Mouse (Mus musculus) midbrain, embryonic 16.5 days (tissue): ENCODE measurements at regions not wholly inside any gene's neighbourhood (a gene's known extent, or its start where the extent isn't known, plus 50 kb on each side); places are given as distances from the start of the nearest gene placed in this dataset.

Experiments used
- ATAC-seq: fragments of 200-750 bp; cut with Nextera tagmentation; 2 replicates; pipeline ENCODE4 v1.8.0; 2017; ENCODE audit warnings: moderate TSS enrichment
- H3K27ac ChIP-seq: fragments of 300-500 bp; sonication (generic); 2 replicates; pipeline ENCODE4 v1.5.1; 2014; ENCODE audit warnings: mild to moderate bottlenecking, low read length, mixed read lengths
- H3K27me3 ChIP-seq: fragments of 300-500 bp; sonication (generic); 2 replicates; pipeline ENCODE4 v1.6.1; 2014; ENCODE audit warnings: low read depth, low read length, mixed read lengths; ENCODE audit not compliant: control insufficient read depth, insufficient read depth
- H3K36me3 ChIP-seq: fragments of 300-500 bp; sonication (generic); 2 replicates; pipeline ENCODE4 v1.6.1; 2014; ENCODE audit warnings: mild to moderate bottlenecking, low read length, moderate library complexity, mixed read lengths; ENCODE audit not compliant: control insufficient read depth, insufficient read depth
- H3K4me1 ChIP-seq: fragments of 300-500 bp; sonication (generic); 2 replicates; pipeline ENCODE4 v1.6.1; 2014; ENCODE audit warnings: mild to moderate bottlenecking, low read length, mixed read lengths; ENCODE audit not compliant: control insufficient read depth, insufficient read depth
- H3K4me2 ChIP-seq: fragments of 300-500 bp; sonication (generic); 2 replicates; pipeline ENCODE4 v1.6.1; 2014; ENCODE audit warnings: mild to moderate bottlenecking, low read length, mixed read lengths
- H3K4me3 ChIP-seq: fragments of 300-500 bp; sonication (generic); 2 replicates; pipeline ENCODE4 v1.5.1; 2014; ENCODE audit warnings: low read depth, mild to moderate bottlenecking, low read length, moderate library complexity, mixed read lengths
- H3K9ac ChIP-seq: fragments of 300-500 bp; sonication (generic); 2 replicates; pipeline ENCODE4 v1.6.1; 2014; ENCODE audit warnings: low read depth, low read length, mixed read lengths
- H3K9me3 ChIP-seq: fragments of 300-500 bp; sonication (generic); replicated peaks from 2 replicates; pipeline ENCODE4 v1.6.1; 2014; ENCODE audit warnings: mild to moderate bottlenecking, low read length, mixed read lengths; ENCODE audit not compliant: control insufficient read depth, poor library complexity, severe bottlenecking
- WGBS: fragments of 180-500 bp; shearing (Covaris S2); extraction: QIAGEN DNeasy Blood & Tissue Kit; methylation state at CpG from one replicate; pipeline ENCODE4 v1.1.7; 2014; 5-methylcytosine and 5-hydroxymethylcytosine counted together

DNA sequence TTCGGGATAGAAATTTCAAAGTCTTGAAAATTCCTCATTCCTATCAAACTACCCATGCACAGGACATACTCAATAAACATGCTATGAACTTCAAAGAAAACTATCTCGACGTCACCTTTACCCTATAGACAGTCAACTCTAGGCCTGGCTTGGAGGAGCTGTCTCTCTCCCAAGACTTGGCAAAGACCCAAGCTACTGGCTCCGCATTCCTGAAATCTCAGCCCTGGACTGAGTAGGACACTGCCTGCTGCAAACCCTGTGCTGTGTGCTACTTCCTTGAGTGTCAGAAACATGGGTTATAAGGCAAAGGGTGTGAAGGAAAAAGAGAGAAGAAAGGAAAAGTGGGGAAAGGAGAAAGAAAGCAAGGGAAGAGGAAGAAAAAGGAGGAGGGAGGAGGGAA, 296.6 kb upstream of the Zfp462 start:
- no peaks in the 10 kb centered on the region for H3K27me3 ChIP-seq
- H3K9ac ChIP-seq: no peak overlapping the region
- ATAC-seq: no peak
- no peaks in the 10 kb centered on the region for H3K9me3 ChIP-seq
- H3K4me1 ChIP-seq: peaks cover 30% of the 10 kb centered on the region
- no peak overlapping the region for H3K4me3 ChIP-seq
- WGBS: 79% methylated on average over 4 of the region's 4 CpGs
- no peak overlapping the region for H3K4me2 ChIP-seq
- no peak overlapping the region for H3K27ac ChIP-seq
- H3K36me3 ChIP-seq: no peaks in the 10 kb centered on the region

DNA sequence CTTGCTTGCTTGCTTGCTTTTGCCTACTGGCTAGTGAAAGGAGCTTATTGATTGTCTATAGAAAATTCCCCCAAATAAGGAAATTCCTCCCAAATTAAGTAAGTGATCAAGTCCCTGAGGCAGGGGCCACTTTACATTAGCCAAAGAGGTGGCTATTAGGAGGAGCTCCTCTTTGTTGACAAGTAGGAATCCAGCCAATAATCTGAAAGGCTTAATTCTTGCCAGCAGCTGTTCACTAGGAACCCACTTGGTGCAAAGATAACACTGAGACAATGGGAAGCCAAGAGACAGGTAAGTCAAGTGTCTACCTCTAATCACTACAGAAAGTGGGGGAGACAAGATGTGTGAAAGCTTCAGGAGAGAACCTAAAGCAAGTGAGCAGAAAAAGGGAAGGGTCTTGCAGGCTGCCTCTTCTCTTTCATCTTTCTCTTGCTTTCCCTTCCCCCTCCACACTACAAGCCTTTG, 293.2 kb upstream of the Zfp462 start:
- Histone ChIP-seq H3K9ac (peak overlapping the region; percentile 31; the same call in 1 of the 2 replicates), H3K36me3 (no peaks in the 10 kb centered on the region), H3K4me2 (no peak overlapping the region), H3K27ac (peak overlapping the region; percentile 85), H3K4me3 (no peak overlapping the region), H3K4me1 (peaks cover 22% of the 10 kb centered on the region), H3K27me3 (no peaks in the 10 kb centered on the region), H3K9me3 (no peaks in the 10 kb centered on the region)
- peak; percentile 2; the same call in 1 of the 2 replicates for ATAC-seq

DNA sequence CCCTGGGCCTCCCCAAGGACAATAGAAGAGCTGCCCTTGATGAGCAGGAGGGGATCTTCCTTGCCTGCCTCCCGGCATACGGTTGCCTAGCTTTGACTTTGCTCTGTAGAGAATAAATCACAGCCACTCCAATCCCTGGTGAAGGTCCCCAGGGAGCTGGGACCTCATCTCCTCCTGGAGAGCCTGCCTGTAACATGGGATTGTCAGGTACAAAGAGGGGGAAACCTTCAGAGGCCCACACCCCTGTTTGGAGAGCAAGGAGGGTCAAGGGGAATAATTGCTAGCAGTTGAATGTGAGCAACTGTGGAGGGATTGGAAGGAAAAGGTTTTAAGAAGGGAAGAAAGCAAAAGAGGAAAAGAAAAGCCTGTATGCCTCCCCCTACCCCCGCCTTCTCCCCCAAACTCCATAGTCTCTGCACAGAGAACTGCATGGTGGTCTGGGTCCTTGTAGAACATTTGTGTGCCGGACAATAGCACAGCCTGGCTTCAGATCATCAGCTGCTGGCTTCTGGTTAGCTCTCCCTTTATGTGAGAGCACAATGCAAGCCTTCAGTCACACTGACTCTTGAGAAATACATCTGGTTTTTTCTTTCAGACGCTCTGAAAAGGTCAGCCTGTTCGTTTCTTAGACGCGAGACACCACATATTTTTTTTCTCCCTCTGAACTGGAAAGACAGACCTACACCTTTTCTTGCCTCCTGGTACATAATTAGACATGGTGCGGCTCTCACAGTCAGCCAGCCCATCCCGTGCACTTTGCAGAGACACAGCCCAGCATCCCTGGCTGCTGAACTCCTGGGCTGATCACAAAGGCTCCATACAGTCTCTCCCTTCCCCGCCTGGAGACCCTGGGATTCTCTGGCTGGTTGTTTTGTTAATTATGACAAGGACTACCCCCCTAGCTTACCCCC, 292.5 kb upstream of the Zfp462 start:
- Histone ChIP-seq H3K27ac (peak overlapping the region; percentile 85), H3K27me3 (no peaks in the 10 kb centered on the region), H3K4me3 (no peak overlapping the region), H3K4me2 (peak overlapping the region; percentile 37), H3K9ac (peak overlapping the region; percentile 39), H3K36me3 (no peaks in the 10 kb centered on the region), H3K9me3 (no peaks in the 10 kb centered on the region), H3K4me1 (peaks cover 19% of the 10 kb centered on the region)
- 7% methylated on average over 11 of the region's 11 CpGs for WGBS
- peak; percentile 94 for ATAC-seq

DNA sequence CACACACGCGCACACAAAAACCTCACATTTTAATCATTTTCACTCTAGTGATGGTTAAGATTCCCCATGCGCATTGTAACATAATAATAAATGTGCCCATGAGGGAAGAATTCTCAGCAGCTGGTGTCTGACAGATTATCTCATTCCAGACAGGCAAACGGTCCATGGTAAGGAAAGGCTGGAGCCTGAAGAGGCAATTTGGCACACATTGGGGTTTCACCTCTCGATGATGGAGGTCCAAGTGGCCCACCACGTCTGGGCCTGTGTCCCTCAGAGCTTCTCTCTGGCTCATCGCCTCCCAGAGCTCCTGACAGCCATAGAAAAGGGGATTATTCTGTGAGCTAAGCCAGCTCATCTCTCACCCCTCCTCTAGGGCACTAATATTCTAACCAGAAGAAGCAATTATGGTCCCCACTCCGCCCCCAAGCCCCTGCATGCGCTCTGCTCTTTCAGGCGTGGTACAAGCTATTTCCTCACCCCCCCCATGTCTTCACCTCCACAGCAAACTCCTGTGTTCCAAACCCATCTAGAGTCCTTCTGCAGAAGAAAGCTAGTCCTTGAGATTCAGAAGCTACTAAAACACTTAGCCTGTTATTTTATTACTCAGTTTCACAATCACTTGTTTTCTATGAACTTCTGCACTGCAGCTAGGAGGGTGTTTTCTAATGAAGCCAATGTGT, 291.6 kb upstream of the Zfp462 start:
- Histone ChIP-seq H3K9me3 (no peaks in the 10 kb centered on the region), H3K27ac (peak overlapping the region; percentile 85), H3K4me1 (peaks cover 19% of the 10 kb centered on the region), H3K36me3 (no peaks in the 10 kb centered on the region), H3K4me2 (peak overlapping the region; percentile 37), H3K9ac (peak overlapping the region; percentile 39), H3K27me3 (no peaks in the 10 kb centered on the region), H3K4me3 (no peak overlapping the region)
- WGBS: 9% methylated on average over 10 of the region's 10 CpGs
- peak; percentile 58 for ATAC-seq
